Comparison of ENCODE assay signal across 21 mouse cellular contexts in genomic region chr5:134178536-134178935, GRCm38 (mm10). TPM values are rescaled to one million over a fixed set of nuclear protein-coding genes. Genes with fewer than 3 reads are reported as not detected.
DNase-seq lines count a peak whose midpoint lies in the region; ATAC-seq lines count a peak whose summit lies in the region.
"Had no signal": no experiment of that assay in that cellular context is flagged by ENCODE, and none has a peak within 500 bp of the region (broad histone marks: within the 10 kb centered on the region; RNA-seq: fewer than 3 reads in every experiment).

No protein-coding gene starts in this region.

- no peak for ATAC-seq in heart, embryonic 12.5 days (ENCODE audit: insufficient number of reproducible peaks, low FRiP score)
- no peak for ATAC-seq in midbrain, embryonic 12.5 days (ENCODE audit: low FRiP score, low read depth)
- no peak for ATAC-seq in midbrain, embryonic 15.5 days (replicated peaks)
- ATAC-seq: CD4-positive, CD25-positive, alpha-beta regulatory T cell, adult 4 months; forebrain, embryonic 16.5 days; hindbrain, postnatal 0 days had no signal

- no peak overlapping the region for H3K4me3 ChIP-seq in heart, embryonic 12.5 days
- H3K4me3 ChIP-seq in midbrain, embryonic 12.5 days = no peak overlapping the region
- H3K4me3 ChIP-seq in midbrain, embryonic 15.5 days = no peak overlapping the region
- H3K4me3 ChIP-seq: embryonic facial prominence, embryonic 15.5 days; erythroblast, embryonic 14.5 days; forebrain, embryonic 10.5 days had no signal

- intact Hi-C loops in heart, postnatal 14 days (cut with DNase I) = loop anchor here (2.0 to 5.0 kb wide), 2 partner anchors 162 to 309 kb away; no protein-coding TSS in a partner anchor
- intact Hi-C loops in left cerebral cortex, postnatal 36 days (cut with DNase I) = no loop called here

- 0 out of 2 replicates have a peak, but pooled peaks cover 2% of the 10 kb centered on the region for H3K36me3 ChIP-seq in heart, embryonic 12.5 days
- no peaks in the 10 kb centered on the region for H3K36me3 ChIP-seq in midbrain, embryonic 12.5 days
- no peaks in the 10 kb centered on the region for H3K36me3 ChIP-seq in midbrain, embryonic 15.5 days (replicated peaks)
- H3K36me3 ChIP-seq: embryonic facial prominence, embryonic 15.5 days had no signal

- 0 out of 2 replicates have a peak overlapping the region, but pooled peaks have one; percentile 16 for H3K9ac ChIP-seq in heart, embryonic 12.5 days
- H3K9ac ChIP-seq in midbrain, embryonic 12.5 days (replicated peaks) = 0 out of 2 replicates have a peak overlapping the region, but pooled peaks have one; percentile 7
- no peak overlapping the region for H3K9ac ChIP-seq in midbrain, embryonic 15.5 days
- H3K9ac ChIP-seq: embryonic facial prominence, embryonic 15.5 days had no signal

- 70% methylated on average over 7 of the region's 7 CpGs for WGBS in heart, embryonic 12.5 days
- WGBS in midbrain, embryonic 12.5 days = 81% methylated on average over 7 of the region's 7 CpGs
- WGBS in midbrain, embryonic 15.5 days = 75% methylated on average over 7 of the region's 7 CpGs

- H3K4me2 ChIP-seq in heart, embryonic 12.5 days = no peak overlapping the region
- no peak overlapping the region for H3K4me2 ChIP-seq in midbrain, embryonic 12.5 days (replicated peaks)
- no peak overlapping the region for H3K4me2 ChIP-seq in midbrain, embryonic 15.5 days
- H3K4me2 ChIP-seq: embryonic facial prominence, embryonic 15.5 days had no signal

- DNase-seq in cerebellum, adult 9-10 months = peak; percentile 22
- DNase-seq in cerebellum, postnatal 14 days = no peak
- no peak for DNase-seq in heart, postnatal 14 days
- no peak for DNase-seq in left cerebral cortex, postnatal 36 days (ENCODE audit: low spot score in 2 of 2)
- DNase-seq: adrenal gland, postnatal 10 days; B cell, adult 2 months; cerebellum, adult 11 months; cerebellum, adult 8-10 months; embryo, embryonic 11 days; gastrocnemius, postnatal 25 days; heart, postnatal 10 days; kidney, adult 11 months had no signal

- H3K27me3 ChIP-seq in heart, embryonic 12.5 days (replicated peaks) = no peaks in the 10 kb centered on the region
- peaks cover 5% of the 10 kb centered on the region; the same call in 1 of the 2 replicates for H3K27me3 ChIP-seq in midbrain, embryonic 12.5 days
- no peaks in the 10 kb centered on the region for H3K27me3 ChIP-seq in midbrain, embryonic 15.5 days (replicated peaks)
- H3K27me3 ChIP-seq: embryonic facial prominence, embryonic 15.5 days had no signal

- H3K4me1 ChIP-seq in heart, embryonic 12.5 days (replicated peaks) = peaks cover 19% of the 10 kb centered on the region
- peaks cover 24% of the 10 kb centered on the region for H3K4me1 ChIP-seq in midbrain, embryonic 12.5 days
- H3K4me1 ChIP-seq in midbrain, embryonic 15.5 days = peaks cover 26% of the 10 kb centered on the region

- H3K9me3 ChIP-seq in heart, embryonic 12.5 days (replicated peaks) = no peaks in the 10 kb centered on the region
- no peaks in the 10 kb centered on the region for H3K9me3 ChIP-seq in midbrain, embryonic 12.5 days
- H3K9me3 ChIP-seq in midbrain, embryonic 15.5 days = no peaks in the 10 kb centered on the region
- H3K9me3 ChIP-seq: embryonic facial prominence, embryonic 15.5 days; forebrain, embryonic 10.5 days had no signal

- no peak overlapping the region for H3K27ac ChIP-seq in heart, embryonic 12.5 days (ENCODE audit: poor library complexity, severe bottlenecking)
- H3K27ac ChIP-seq in midbrain, embryonic 12.5 days (replicated peaks) = no peak overlapping the region
- H3K27ac ChIP-seq in midbrain, embryonic 15.5 days = no peak overlapping the region
- H3K27ac ChIP-seq: embryonic facial prominence, embryonic 15.5 days; forebrain, embryonic 10.5 days; hindbrain, postnatal 0 days had no signal

RNA-seq across cellular contexts. Expression of gene Rcc1l, which starts 2.0 kb away (rescaled TPM):
- 25.4 and 26.9 TPM in 2 replicates for polyA plus RNA-seq in heart, embryonic 12.5 days (2016; fragmentation: Nextera tagmentation; extraction: Ambion mirVana)
- total RNA-seq in heart, postnatal 14 days (2021) = 10 to 100 TPM; 25.3 to 25.8 TPM
- 25.6 and 29.5 TPM in 2 replicates for polyA plus RNA-seq in midbrain, embryonic 12.5 days (2016; fragmentation: Nextera tagmentation; extraction: Ambion mirVana)
- polyA plus RNA-seq in midbrain, embryonic 15.5 days (2015; fragmentation: Nextera tagmentation; extraction: Ambion mirVana) = 19.8 and 24.0 TPM in 2 replicates
- 10 to 100 TPM; 15.2 to 16.5 TPM for total RNA-seq in left cerebral cortex, postnatal 36 days (2021)

RNA-seq across cellular contexts. Expression of gene Gtf2ird2, which starts 5.3 kb away (rescaled TPM):
- 6.5 and 6.9 TPM in 2 replicates for polyA plus RNA-seq in heart, embryonic 12.5 days (2016; fragmentation: Nextera tagmentation; extraction: Ambion mirVana)
- 1 to 10 TPM; 6.6 to 8.6 TPM for total RNA-seq in heart, postnatal 14 days (2021)
- polyA plus RNA-seq in midbrain, embryonic 12.5 days (2016; fragmentation: Nextera tagmentation; extraction: Ambion mirVana) = 14.1 TPM in 2 replicates
- polyA plus RNA-seq in midbrain, embryonic 15.5 days (2015; fragmentation: Nextera tagmentation; extraction: Ambion mirVana) = 16.3 and 17.9 TPM in 2 replicates
- total RNA-seq in left cerebral cortex, postnatal 36 days (2021) = 10 to 100 TPM; 14.5 to 18.6 TPM

RNA-seq across cellular contexts. Expression of gene Ncf1, which starts 50.9 kb away (rescaled TPM):
- polyA plus RNA-seq in heart, embryonic 12.5 days (2016; fragmentation: Nextera tagmentation; extraction: Ambion mirVana) = 2.0 and 2.2 TPM in 2 replicates
- 1 to 10 TPM; 6.0 to 7.1 TPM for total RNA-seq in heart, postnatal 14 days (2021)
- 2.2 and 3.1 TPM in 2 replicates for polyA plus RNA-seq in midbrain, embryonic 12.5 days (2016; fragmentation: Nextera tagmentation; extraction: Ambion mirVana)
- polyA plus RNA-seq in midbrain, embryonic 15.5 days (2015; fragmentation: Nextera tagmentation; extraction: Ambion mirVana) = 3.3 and 3.4 TPM in 2 replicates
- 1 to 10 TPM; 6.5 to 7.2 TPM for total RNA-seq in left cerebral cortex, postnatal 36 days (2021)
